Mouse (Mus musculus) C2C12 (cell line): Measurements from ENCODE around the gene Gpr18. TPM values are rescaled to one million over a fixed set of nuclear protein-coding genes. Genes with fewer than 3 reads are reported as not detected.

Experiments
- H3K27me3 ChIP-seq: one replicate; pipeline ENCODE4 v1.6.1; 2011; ENCODE audit not compliant: control insufficient read depth, insufficient read depth, insufficient read length
- H3K36me3 ChIP-seq: one replicate; pipeline ENCODE4 v1.6.1; 2011; ENCODE audit not compliant: control insufficient read depth, insufficient read depth
- H3K4me3 ChIP-seq: one replicate; pipeline ENCODE4 v1.5.1; 2011; ENCODE audit warnings: mild to moderate bottlenecking, control low read depth; ENCODE audit not compliant: poor library complexity, insufficient read depth, severe bottlenecking
- H3K79me2 ChIP-seq: one replicate; pipeline ENCODE4 v1.6.1; 2011; ENCODE audit not compliant: control insufficient read depth, insufficient read depth
- H3K79me3 ChIP-seq: one replicate; pipeline ENCODE4 v1.6.1; 2011; ENCODE audit warnings: low read depth, control low read depth
- H3ac ChIP-seq: one replicate; pipeline ENCODE3; 2011; ENCODE audit warnings: low read depth; ENCODE audit not compliant: control insufficient read depth, insufficient read length
- CEBPB ChIP-seq: IDR thresholded peaks from one replicate; pipeline ENCODE4 v1.6.1; 2011; ENCODE audit warnings: low read depth, mild to moderate bottlenecking, control low read depth, moderate library complexity
- CTCF ChIP-seq: IDR thresholded peaks from one replicate; pipeline ENCODE4 v1.5.1; 2011; ENCODE audit not compliant: control insufficient read depth, insufficient read depth, insufficient read length
- FOSL1 ChIP-seq: IDR thresholded peaks from one replicate; pipeline ENCODE4 v1.8.0; 2011; ENCODE audit warnings: mild to moderate bottlenecking, low read length; ENCODE audit not compliant: poor library complexity, insufficient read depth, severe bottlenecking
- MAX ChIP-seq: IDR thresholded peaks from one replicate; pipeline ENCODE4 v1.6.1; 2011; ENCODE audit warnings: mild to moderate bottlenecking, control low read depth
- MYOD1 ChIP-seq: IDR thresholded peaks from one replicate; pipeline ENCODE4 v1.6.1; 2011; ENCODE audit warnings: low read depth; ENCODE audit not compliant: control insufficient read depth, insufficient read length
- MYOG ChIP-seq: IDR thresholded peaks from one replicate; pipeline ENCODE4 v1.6.1; 2011; ENCODE audit not compliant: control insufficient read depth, insufficient read length; ENCODE audit errors: extremely low read depth
- USF1 ChIP-seq: IDR thresholded peaks from one replicate; pipeline ENCODE4 v1.6.1; 2011; ENCODE audit warnings: low read depth, mild to moderate bottlenecking, control low read depth, moderate library complexity
- polyA plus RNA-seq: library from polyadenylated mRNA; unstranded; fragments of >200 nt; fragmentation: generic; extraction: Trizol; gene quantifications from one replicate; pipeline ENCODE4 v1.2.1, GENCODE M21; 2012; ENCODE audit warnings: missing spikeins

Gene Gpr18
- polyA plus RNA-seq, 1 experiment, result 0.07 TPM

GRCm38 (mm10) chr14:121946131-121946530 is 30.6 kb upstream of the Gpr18 start:
- no peak for TF ChIP-seq MAX
- no peak for TF ChIP-seq CTCF
- no peak for TF ChIP-seq CEBPB
- TF ChIP-seq MYOG, result no peak
- TF ChIP-seq USF1, result no peak
- no peak for TF ChIP-seq FOSL1
- TF ChIP-seq MYOD1, result no peak
- Histone ChIP-seq H3ac (no peak overlapping the region), H3K79me3 (peaks cover 3% of the 10 kb centered on the region), H3K4me3 (no peak overlapping the region), H3K36me3 (no peaks in the 10 kb centered on the region), H3K79me2 (no peaks in the 10 kb centered on the region), H3K27me3 (no peaks in the 10 kb centered on the region)

DNA sequence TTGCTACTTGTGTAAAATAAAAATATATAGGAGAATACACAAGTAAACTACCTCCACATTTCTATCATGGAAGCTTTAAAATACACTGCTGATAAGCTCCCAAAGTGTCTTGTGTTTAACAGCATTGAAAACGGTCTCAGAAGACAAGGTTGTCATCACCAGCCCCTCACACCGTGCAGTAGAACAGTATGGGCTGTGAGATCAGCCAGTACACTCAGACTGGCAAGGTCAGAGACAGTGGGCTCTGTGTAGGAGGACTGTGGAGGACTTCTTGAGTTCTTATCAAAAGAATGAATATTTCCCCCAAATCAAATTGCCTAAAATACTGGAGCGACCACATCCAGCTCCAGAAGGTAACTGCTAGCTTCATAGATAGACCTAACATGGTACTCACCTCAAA is 24.0 kb upstream of the Gpr18 start:
- TF ChIP-seq MYOD1 (no peak), CEBPB (no peak), MAX (no peak)
- H3K36me3 ChIP-seq, result no peaks in the 10 kb centered on the region
- no peaks in the 10 kb centered on the region for H3K79me2 ChIP-seq
- H3K4me3 ChIP-seq, result no peak overlapping the region
- no peak overlapping the region for H3ac ChIP-seq
- H3K79me3 ChIP-seq, result peaks cover 1% of the 10 kb centered on the region
- H3K27me3 ChIP-seq, result no peaks in the 10 kb centered on the region

GRCm38 (mm10) chr14:121938256-121939191 is 22.9 kb upstream of the Gpr18 start:
- Histone ChIP-seq H3ac (no peak overlapping the region), H3K27me3 (no peaks in the 10 kb centered on the region), H3K36me3 (peaks cover 6% of the 10 kb centered on the region), H3K4me3 (no peak overlapping the region), H3K79me2 (no peaks in the 10 kb centered on the region), H3K79me3 (peaks cover 1% of the 10 kb centered on the region)
- TF ChIP-seq MYOD1 (no peak), CEBPB (no peak), MAX (no peak), CTCF (no peak), MYOG (no peak), FOSL1 (no peak), USF1 (no peak)

DNA sequence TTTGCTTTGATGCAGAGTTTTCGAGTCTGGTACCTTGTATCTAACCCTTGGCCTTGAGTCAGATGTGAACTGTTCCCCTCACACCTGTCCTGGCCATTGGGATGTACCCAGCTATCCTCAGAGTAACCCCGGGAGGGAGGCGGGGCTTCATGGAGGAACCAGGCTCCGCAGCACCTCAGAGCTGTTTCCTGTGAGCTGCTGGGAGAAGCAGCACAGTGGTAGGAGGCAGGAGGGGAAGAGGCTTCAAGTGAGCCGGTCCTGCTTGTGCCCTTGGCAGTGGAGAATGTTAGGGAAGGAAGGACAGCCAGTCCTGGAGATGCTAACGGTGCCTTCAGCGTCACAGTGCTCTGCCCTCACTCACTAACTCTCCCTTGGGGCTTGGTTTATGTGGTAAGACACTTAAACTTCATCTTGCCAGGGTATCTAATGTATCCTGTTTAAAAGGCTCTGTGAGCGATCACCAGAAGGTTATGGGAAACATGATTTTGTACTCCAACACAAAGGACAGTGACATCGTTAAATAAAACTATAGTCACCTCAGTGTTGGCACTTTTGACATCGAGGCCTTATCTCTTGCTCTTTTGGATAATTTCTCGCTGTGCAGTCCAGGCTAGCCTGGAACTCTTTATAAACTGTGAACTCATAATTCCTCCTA is 22.1 kb upstream of the Gpr18 start:
- Histone ChIP-seq H3K79me3 (peaks cover 1% of the 10 kb centered on the region), H3K79me2 (no peaks in the 10 kb centered on the region), H3K36me3 (peaks cover 6% of the 10 kb centered on the region), H3ac (no peak overlapping the region), H3K27me3 (no peaks in the 10 kb centered on the region), H3K4me3 (no peak overlapping the region)
- TF ChIP-seq FOSL1, result no peak
- no peak for TF ChIP-seq MYOD1
- no peak for TF ChIP-seq USF1
- TF ChIP-seq CEBPB, result no peak
- no peak for TF ChIP-seq MAX
- TF ChIP-seq MYOG, result no peak
- TF ChIP-seq CTCF, result no peak

GRCm38 (mm10) chr14:121936856-121937255 is 21.3 kb upstream of the Gpr18 start:
- Histone ChIP-seq H3K27me3 (no peaks in the 10 kb centered on the region), H3ac (no peak overlapping the region), H3K4me3 (no peak overlapping the region), H3K79me2 (no peaks in the 10 kb centered on the region), H3K79me3 (peaks cover 1% of the 10 kb centered on the region), H3K36me3 (peaks cover 6% of the 10 kb centered on the region)
- TF ChIP-seq CTCF (no peak), USF1 (no peak), MYOG (no peak), CEBPB (no peak), MYOD1 (no peak), FOSL1 (no peak), MAX (no peak)

- Histone ChIP-seq H3K36me3 (peaks cover 6% of the 10 kb centered on the region), H3ac (no peak overlapping the region), H3K79me3 (no peaks in the 10 kb centered on the region), H3K4me3 (no peak overlapping the region), H3K79me2 (no peaks in the 10 kb centered on the region), H3K27me3 (no peaks in the 10 kb centered on the region)
- TF ChIP-seq MYOD1, result no peak
- no peak for TF ChIP-seq CEBPB
Observed at GRCm38 (mm10) chr14:121936356-121936755, 20.8 kb upstream of the Gpr18 start.
